Mouse (Mus musculus) inflammation-experienced regulatory T-cells, adult 6 months (primary cell): ENCODE results near the gene Trpc7. TPM values are rescaled to one million over a fixed set of nuclear protein-coding genes. Genes with fewer than 3 reads are reported as not detected.

Experiments
- ATAC-seq: one replicate; pipeline ENCODE4 v1.8.0; 2017
- polyA plus RNA-seq, 3 experiments: library from polyadenylated mRNA; unstranded; fragments of 100-300 nt; shearing (Covaris generic); gene quantifications; one replicate each; pipeline ENCODE4 v1.2.1; 2017

Gene Trpc7
- polyA plus RNA-seq, 3 experiments from 2014 or later = not detected

- no peak for ATAC-seq
These were observed 105.1 kb downstream of the Trpc7 start for GRCm38 (mm10) chr13:56790683-56791082.

DNA sequence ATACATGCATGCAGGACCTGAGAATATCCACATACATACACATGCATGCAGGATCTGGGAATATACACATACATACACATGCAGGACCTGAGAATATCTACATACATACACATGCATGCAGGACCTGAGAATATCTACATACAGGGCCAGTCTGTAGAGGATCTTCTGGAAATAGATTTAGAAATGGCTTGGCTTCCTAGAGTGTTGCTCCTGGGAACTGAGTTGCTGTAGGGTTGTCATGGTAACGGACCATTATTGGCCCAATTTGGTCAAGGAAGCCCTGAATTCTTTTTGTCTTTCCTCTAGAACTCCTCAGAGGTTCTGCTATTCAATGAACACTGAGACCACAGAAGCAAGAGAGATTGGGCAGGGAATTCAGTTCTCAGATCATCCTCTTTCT lies 113.2 kb downstream of the Trpc7 start:
- no peak for ATAC-seq

DNA sequence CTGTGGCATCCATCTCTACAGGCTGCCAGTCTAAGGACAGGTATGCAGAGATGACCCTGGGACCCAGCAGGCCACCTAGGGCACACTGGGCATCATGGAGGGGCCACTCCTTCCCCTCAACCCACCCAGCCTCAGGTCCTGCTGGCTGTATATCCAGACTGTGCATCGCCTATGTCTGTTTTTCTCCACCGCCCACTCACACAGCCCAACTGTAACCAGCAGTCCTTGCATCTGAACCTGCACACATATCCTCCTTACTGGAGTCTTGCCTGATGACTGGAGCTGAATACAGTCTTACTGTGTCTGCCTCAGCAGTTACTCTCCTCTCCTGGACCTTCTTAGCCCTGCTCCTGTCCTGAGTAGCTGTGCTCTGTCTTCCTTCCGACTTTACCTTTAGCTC lies 114.1 kb downstream of the Trpc7 start:
- ATAC-seq = no peak

- no peak for ATAC-seq
These were observed 114.9 kb downstream of the Trpc7 start for GRCm38 (mm10) chr13:56780746-56781469.

DNA sequence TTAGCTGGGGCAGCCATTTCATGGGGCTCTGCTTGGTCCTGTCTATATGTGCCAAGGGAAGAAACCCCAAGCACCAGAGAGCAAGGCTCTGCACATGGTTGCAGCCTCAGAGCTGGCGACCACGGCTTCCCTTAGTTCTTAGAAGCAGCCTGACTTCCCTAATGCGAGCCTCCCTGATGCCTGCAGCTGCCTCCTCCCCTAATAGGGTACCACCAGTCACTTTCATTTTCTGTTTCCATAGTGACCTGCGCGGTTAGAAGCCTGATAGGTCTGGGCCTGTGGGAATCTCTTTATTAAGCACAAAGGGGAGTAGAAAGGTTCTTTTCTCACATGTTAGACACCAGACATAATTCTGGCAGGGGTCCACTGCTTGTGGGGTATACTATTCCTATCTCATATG lies 121.5 kb downstream of the Trpc7 start:
- ATAC-seq = peak; percentile 93

DNA sequence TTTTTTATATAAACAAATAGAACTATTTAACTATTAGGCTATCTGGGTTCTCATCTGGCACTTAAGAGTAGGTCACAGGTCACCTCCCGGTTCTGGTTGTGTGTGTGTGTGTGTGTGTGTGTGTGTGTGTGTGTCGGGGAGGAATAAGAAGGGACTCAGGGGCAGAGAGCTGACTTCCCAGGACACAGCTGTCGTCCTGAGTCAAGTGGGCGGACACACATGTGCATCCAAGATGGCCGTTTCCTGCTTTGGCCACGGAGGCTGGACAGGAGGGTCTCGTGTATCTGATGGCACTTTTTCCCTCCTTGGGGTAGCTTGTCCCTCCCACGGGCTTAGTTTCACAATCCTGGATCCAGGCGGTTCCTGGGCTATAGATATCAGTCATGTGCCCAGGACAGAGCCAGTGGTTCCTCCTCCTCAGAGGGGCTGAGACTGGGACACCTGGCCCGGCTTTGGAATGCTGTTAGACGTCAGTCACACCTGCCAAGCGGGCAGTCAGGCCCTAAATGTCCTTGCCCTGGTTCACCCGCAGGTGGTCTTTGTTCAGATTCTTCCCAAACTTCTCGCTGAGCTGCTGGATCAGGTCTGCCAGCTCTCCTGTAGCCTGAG lies 122.4 kb downstream of the Trpc7 start:
- ATAC-seq = no peak

- no peak for ATAC-seq
These were observed 123.2 kb downstream of the Trpc7 start for GRCm38 (mm10) chr13:56772592-56772991.

DNA sequence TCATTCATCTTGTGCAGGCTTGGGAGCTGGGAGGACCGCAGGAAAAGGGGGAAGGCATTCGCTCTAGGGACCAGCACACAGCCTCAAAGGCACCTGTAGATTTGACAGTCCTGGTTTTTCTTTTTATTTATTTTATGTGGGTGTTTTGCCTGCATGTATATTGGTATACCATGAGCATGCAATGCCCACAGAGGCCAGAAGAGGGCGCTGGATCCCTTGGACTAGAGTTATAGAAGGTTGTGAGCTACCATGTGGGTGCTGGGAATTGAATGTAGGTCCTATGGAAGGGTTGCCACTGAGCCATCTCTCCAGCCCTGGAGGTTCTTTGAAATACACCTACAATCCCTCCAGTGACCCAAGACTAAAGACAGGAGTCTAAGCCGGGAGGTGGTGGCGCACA lies 125.0 kb downstream of the Trpc7 start:
- ATAC-seq = no peak

DNA sequence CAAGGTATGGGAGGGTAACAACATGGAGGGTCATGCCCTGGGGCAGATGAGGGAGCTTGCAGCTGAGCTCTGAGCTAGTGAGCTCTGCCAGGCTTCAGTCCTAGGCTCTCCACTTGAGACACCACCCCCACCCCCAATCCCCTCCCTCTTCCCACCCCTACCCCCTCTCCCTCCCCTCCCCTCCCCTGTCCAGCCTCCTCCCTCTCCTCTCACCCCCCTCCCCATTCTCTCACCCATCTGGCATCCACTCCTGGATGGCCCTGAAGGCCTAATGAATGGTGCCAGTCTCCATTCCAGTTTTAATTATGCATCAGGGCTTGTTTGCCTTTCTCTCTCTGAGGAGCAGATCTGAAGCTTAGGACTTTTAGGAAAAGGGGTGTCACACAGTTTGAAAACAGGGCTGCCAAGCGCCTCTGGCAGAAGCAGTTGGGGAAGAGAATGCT lies 125.6 kb downstream of the Trpc7 start:
- no peak for ATAC-seq

- ATAC-seq = no peak
These were observed 126.4 kb downstream of the Trpc7 start for GRCm38 (mm10) chr13:56769431-56769830.

GRCm38 (mm10) chr13:56766211-56766610 lies 129.6 kb downstream of the Trpc7 start:
- ATAC-seq = no peak

- peak; percentile 65 for ATAC-seq
These were observed 130.3 kb downstream of the Trpc7 start for GRCm38 (mm10) chr13:56765284-56766032.

- no peak for ATAC-seq
These were observed 133.2 kb downstream of the Trpc7 start for GRCm38 (mm10) chr13:56762446-56763229.

DNA sequence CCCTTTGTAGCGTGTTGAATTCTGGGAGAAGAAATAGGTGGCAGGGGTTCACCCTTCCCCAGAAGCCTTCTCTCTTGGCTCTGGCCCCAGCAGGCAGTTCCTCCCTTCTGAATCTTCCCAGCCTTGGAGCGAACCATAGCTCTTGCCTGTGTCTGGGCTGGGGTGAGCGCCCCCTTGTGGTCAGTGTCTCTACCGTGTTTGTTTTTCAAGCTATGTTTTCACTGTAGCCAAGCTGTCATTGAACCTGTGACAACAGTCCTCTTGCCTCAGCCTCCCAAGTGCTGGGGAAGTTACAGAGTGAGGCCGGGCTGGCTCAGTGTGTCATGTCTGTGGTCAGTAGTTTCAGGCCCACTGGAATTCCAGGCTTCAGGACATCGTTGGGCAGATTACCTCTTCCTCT lies 137.3 kb downstream of the Trpc7 start:
- no peak for ATAC-seq

DNA sequence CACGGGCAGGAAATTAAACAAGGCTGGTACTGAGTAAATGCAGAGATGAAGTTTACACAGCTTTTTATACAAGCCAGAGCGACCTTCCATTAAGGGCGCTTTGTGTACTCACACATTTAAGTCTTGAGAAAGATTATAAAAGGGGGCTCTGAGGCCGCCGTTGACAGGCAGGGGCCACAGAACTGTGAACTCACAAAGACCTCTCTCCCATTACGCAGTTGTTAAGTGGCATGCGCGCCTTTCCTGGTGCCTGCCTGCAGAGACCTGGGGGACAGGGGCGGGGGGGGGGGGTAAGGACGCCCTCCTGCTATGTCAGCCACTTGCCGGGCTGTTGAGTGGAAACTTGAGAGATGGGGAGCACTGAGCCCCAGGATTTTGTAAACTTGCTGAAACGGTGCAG lies 138.6 kb downstream of the Trpc7 start:
- ATAC-seq = no peak

DNA sequence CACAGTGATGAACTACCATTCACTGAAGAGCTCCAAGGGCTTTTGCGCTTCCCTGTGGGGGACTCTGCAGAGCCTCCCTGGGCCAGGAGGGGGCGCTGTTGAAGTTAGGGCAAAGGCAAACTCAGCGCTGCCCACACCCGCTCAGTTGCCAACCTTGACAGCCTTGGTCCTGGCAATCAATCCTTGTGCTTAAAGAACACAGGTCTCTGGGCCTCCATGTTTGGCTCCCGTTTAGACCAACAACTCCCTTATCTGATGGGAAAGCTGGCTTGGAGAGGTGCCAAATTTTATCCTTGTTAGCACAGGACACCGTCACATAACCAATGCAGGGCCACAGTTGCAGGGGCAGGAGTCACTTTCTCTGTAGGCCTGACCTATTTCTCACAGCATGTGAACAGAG lies 139.9 kb downstream of the Trpc7 start:
- no peak for ATAC-seq

DNA sequence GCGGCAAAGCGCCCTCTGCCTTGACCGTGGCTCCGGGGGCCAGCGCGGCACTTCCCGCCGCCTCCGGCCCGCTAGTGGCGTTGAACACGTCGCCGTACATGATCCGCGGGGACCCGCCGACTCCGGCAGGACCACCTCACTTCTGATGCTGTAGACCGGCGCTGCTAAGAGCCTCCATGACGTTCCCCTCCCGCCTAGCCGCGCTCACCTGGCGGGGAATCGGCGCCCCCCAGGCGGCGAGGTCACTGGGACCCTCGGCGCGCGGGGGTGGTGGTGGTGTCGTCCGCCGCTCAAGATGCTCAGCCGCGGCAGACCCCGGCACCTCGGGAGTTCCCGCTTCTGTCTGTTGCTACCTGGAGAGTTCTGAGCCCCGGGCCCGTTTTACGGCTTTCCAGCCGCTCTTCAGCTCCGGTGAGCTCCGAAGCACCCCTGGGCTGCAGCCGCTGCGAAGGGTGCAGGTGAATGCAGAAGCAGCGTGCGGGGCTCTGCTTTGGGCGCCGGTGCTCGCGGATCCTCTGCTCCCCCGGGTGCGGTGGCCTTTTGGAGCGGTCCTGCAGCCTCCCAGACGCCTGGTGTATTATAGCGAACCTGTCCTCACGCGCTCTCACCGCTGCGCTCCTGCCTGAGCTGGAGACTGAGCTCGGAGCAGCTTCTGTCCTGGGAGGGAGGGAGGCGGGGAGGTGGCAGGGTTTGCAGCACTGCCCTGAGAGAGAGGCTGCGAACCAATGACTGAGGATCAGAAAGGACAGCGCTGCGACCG lies 142.4 kb downstream of the Trpc7 start, which contains the start of gene Gm45623:
Gene Gm45623 (minus strand): TSS at position 636 of the 760 bp plus-strand sequence.
- no peak for ATAC-seq

DNA sequence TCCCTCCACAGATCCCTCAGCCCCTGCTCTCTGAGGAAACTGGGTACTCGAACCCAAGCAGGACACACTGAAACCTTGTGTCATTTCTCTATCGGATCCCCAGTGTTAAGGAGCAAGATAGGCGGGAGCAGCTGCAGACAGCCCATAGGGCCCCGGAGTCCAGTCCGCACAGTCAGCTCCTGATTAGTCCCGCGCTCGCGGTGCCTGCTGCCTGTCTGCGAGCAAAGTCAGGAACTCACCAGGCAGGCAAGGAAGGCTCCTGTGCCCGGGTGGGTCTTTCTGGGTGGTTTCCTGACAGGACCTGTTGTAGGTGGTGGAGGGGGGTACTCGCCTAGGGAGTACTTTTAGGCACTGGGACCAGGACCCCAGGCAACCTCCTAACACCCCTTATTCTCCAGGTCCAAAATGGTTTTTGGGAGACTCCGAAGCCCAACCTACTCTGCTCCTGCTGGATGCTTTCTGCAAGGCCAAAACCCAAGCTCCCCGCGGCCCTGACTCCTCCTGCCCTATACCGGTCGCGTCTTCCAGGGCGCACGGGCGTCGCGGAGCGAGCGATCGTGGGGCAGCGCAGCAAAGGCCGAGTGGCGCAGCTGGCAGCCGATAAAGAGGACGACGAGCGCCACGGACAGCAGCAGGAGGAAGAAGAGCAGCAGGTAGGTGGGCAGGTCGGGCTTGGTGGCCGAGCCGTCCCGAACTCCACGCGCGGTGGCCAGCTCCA lies 143.2 kb downstream of the Trpc7 start:
- ATAC-seq = no peak

GRCm38 (mm10) chr13:56751774-56752173 lies 144.0 kb downstream of the Trpc7 start:
- ATAC-seq = no peak

DNA sequence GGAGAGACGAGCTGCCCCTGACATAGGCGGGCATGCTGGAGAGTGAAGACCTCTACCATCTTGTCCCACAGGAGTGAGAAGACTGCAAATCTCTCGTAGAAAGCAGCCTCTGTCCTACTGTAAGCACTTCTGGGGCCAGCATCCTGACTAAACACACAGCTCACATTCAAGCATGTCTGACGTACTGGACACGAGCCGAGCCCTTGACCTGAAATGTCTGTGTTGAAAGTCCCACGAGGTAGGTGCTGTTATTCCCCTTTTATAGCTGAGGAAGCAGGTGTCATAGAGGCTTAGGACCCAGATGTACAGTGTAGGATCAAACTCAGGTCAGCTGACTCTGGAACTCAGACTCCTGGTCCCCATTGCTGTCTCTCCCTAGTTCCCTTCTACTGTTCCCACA lies 146.4 kb downstream of the Trpc7 start:
- ATAC-seq = no peak

DNA sequence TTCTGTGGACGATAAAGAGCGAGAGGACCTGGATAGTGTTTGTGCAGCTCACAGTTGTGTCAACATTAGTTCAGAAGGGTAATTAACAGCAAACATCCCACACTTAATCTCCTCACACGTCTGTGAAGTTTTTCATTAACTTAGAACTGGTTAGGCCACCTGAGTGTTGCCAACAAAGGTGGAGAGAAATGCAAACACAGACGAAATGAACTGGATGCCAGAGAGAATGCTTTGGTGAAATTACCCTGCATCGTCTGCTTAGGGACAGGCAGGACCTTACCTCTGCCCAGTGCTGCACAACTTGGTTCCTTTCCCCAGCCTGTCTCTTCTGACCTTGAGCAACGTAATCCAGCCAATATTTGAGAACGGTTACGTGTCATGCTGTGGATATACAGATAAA lies 148.2 kb downstream of the Trpc7 start:
- no peak for ATAC-seq
